Mouse (Mus musculus) CH12.LX (cell line): ENCODE measurements at regions not wholly inside any gene's neighbourhood (a gene's known extent, or its start where the extent isn't known, plus 50 kb on each side); places are given as distances from the start of the nearest gene placed in this dataset.

Experiments used
- CHD2 ChIP-seq: IDR thresholded peaks from 2 replicates; pipeline ENCODE4 v1.6.1; 2011; ENCODE audit warnings: low read length, improper control_type of control experiment
- CTCF ChIP-seq, 2 experiments: IDR thresholded peaks in 1 of 2; conservative IDR thresholded peaks in 1 of 2; 2 replicates each; pipeline ENCODE4 v1.5.1; 2011 to 2012; ENCODE audit warnings: low read depth in 2 of 2, low read length in 2 of 2, improper control_type of control experiment in 1 of 2, inconsistent platforms in 1 of 2, mild to moderate bottlenecking in 1 of 2, moderate library complexity in 1 of 2
- E2F4 ChIP-seq: IDR thresholded peaks from 2 replicates; pipeline ENCODE4 v1.6.1; 2011; ENCODE audit warnings: low read depth, low read length, improper control_type of control experiment; ENCODE audit not compliant: insufficient replicate concordance
- EP300 ChIP-seq: IDR thresholded peaks from 2 replicates; pipeline ENCODE4 v1.6.1; 2011; ENCODE audit warnings: low read length, improper control_type of control experiment
- JUN ChIP-seq: IDR thresholded peaks from 2 replicates; pipeline ENCODE4 v1.6.1; 2011; ENCODE audit warnings: low read depth, mild to moderate bottlenecking, low read length, improper control_type of control experiment, moderate library complexity; ENCODE audit not compliant: insufficient read depth
- MAX ChIP-seq: IDR thresholded peaks from 2 replicates; pipeline ENCODE4 v1.6.1; 2011; ENCODE audit warnings: low read length, improper control_type of control experiment
- NRF1 ChIP-seq: IDR thresholded peaks from 2 replicates; pipeline ENCODE4 v1.6.1; 2014; ENCODE audit warnings: low read depth, mild to moderate bottlenecking, inconsistent platforms, low read length, improper control_type of control experiment, moderate library complexity
- TCF12 ChIP-seq: IDR thresholded peaks from 2 replicates; pipeline ENCODE4 v1.6.1; 2014; ENCODE audit warnings: low read depth, mild to moderate bottlenecking, inconsistent platforms, low read length, improper control_type of control experiment
- USF1 ChIP-seq: IDR thresholded peaks from 2 replicates; pipeline ENCODE4 v1.6.1; 2014; ENCODE audit warnings: low read depth, mild to moderate bottlenecking, inconsistent platforms, low read length, improper control_type of control experiment

GRCm38 (mm10) chr5:141139361-141139912 is 101.9 kb upstream of the Sdk1 start:
- TF ChIP-seq E2F4 = no peak
- TF ChIP-seq EP300 = no peak
- TF ChIP-seq CHD2 = no peak
- TF ChIP-seq USF1 = no peak
- no peak for TF ChIP-seq CTCF (conservative IDR thresholded peaks at IDR 0.05 in 1 of 2, IDR thresholded peaks at IDR 0.05 in 1 of 2; ENCODE audit: low read depth in 2 of 2, low read length in 2 of 2)
- no peak for TF ChIP-seq JUN
- TF ChIP-seq MAX = no peak
- TF ChIP-seq TCF12 = no peak
- TF ChIP-seq NRF1 = no peak
